Mouse (Mus musculus) forebrain, embryonic 16.5 days (tissue): Measurements from ENCODE around the gene Zfp626. TPM values are rescaled to one million over a fixed set of nuclear protein-coding genes. Genes with fewer than 3 reads are reported as not detected.
A peak's percentile ranks its signal among the peaks of the same experiment; 100 is the strongest.
"Not testable (repeated sequence)": the region's sequence is repeated elsewhere in the genome, so short reads cannot be mapped to it uniquely, and the experiment has no call there.

Experiments used
- ATAC-seq: fragments of 200-750 bp; cut with Nextera tagmentation; 2 replicates; pipeline ENCODE4 v1.8.0; 2017; ENCODE audit warnings: mild to moderate bottlenecking, moderate library complexity
- H3K27ac ChIP-seq: fragments of 300-500 bp; sonication (generic); 2 replicates; pipeline ENCODE4 v1.5.1; 2014; ENCODE audit warnings: low read length, control low read depth
- H3K27me3 ChIP-seq: fragments of 300-500 bp; sonication (generic); replicated peaks from 2 replicates; pipeline ENCODE4 v1.6.1; 2014; ENCODE audit warnings: low read length; ENCODE audit not compliant: control insufficient read depth, insufficient read depth
- H3K36me3 ChIP-seq: fragments of 300-500 bp; sonication (generic); 2 replicates; pipeline ENCODE4 v1.6.1; 2014; ENCODE audit not compliant: control insufficient read depth, insufficient read depth
- H3K4me1 ChIP-seq: fragments of 300-500 bp; sonication (generic); replicated peaks from 2 replicates; pipeline ENCODE4 v1.6.1; 2014; ENCODE audit warnings: low read length; ENCODE audit not compliant: control insufficient read depth, insufficient read depth
- H3K4me2 ChIP-seq: fragments of 300-500 bp; sonication (generic); 2 replicates; pipeline ENCODE4 v1.6.1; 2014; ENCODE audit warnings: mild to moderate bottlenecking, low read length, control low read depth
- H3K4me3 ChIP-seq: fragments of 300-500 bp; sonication (generic); replicated peaks from 2 replicates; pipeline ENCODE4 v1.5.1; 2014; ENCODE audit warnings: mild to moderate bottlenecking, low read length, control low read depth
- H3K9ac ChIP-seq: fragments of 300-500 bp; sonication (generic); replicated peaks from 2 replicates; pipeline ENCODE4 v1.6.1; 2014; ENCODE audit warnings: low read depth, low read length, control low read depth
- H3K9me3 ChIP-seq: fragments of 300-500 bp; sonication (generic); 2 replicates; pipeline ENCODE4 v1.6.1; 2016; ENCODE audit warnings: low read length; ENCODE audit not compliant: control insufficient read depth
- WGBS: fragments of 180-500 bp; shearing (Covaris S2); extraction: QIAGEN DNeasy Blood & Tissue Kit; methylation state at CpG from one replicate; pipeline ENCODE4 v1.1.7; 2014; 5-methylcytosine and 5-hydroxymethylcytosine counted together
- polyA plus RNA-seq: library from polyadenylated mRNA; unstranded; fragments of >200 nt; fragmentation: Nextera tagmentation; extraction: Ambion mirVana; gene quantifications from 2 replicates; pipeline ENCODE4 v1.2.1, GENCODE M21; 2015

The Zfp626 gene
- 2.4 and 2.7 TPM in 2 replicates for polyA plus RNA-seq

DNA sequence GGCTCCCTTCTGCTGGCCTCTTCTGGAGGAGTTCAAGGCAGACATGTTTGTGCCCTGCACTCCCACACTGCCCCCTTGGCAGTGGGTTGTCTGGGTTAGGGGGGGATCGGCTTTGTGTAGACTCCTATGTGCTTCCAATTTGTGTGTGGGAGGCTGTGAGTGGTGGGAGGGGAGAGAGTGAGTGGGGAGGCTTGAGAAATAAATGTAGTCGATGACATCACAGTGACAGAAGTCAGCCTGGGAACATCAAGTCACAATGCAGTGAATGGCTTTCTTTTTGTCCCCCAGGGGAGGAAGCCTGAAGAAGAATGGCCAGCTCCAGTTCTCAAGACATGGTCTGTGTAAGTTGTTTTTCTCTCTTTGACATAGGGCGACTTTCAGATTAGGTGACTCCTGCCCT, at the start of gene Zfp626:
Zfp626 (plus strand) TSS at position 301 of the 400 bp plus-strand sequence.
- 86% methylated on average over 3 of the region's 3 CpGs for WGBS
- ATAC-seq = not testable (repeated sequence)

DNA sequence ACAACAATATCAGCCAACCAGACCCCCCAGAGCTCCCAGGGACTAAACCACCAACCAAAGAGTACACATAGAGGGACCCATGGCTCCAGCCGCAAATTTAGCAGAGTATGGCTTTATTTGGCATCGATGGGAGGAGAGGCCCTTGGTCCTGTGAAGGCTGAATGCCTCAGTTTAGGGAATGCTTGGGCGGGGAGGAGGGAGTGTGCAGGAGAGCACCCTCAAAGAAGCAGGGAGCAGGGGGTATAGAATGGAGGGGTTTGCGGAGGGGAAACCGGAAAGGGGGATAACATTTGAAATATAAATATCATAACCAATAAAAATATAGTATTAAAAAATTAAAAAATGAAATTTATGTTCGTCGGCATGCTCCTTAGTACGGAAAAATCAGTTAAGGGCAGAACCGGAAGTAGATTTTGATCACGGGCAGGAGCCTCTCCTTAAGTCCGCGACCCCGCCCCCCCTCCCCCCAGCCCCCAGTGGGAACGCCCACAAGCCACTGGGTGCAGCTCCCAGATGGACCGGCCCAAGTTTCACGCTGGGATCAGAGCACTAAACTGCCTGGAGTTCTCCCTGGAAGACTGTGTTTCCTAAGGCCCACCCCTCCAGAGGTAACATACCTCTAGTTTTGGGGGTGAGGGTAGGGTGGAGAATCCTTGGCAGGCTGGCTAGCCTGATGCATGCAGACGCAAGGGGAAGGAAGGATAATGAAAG, 41.7 kb upstream of the Zfp626 start:
- peak overlapping the region; percentile 36 for H3K4me3 ChIP-seq
- H3K4me1 ChIP-seq = peaks cover 6% of the 10 kb centered on the region; the same call in 1 of the 2 replicates
- no peaks in the 10 kb centered on the region for H3K27me3 ChIP-seq
- H3K9me3 ChIP-seq = no peaks in the 10 kb centered on the region
- no peaks in the 10 kb centered on the region for H3K36me3 ChIP-seq
- peak overlapping the region; percentile 53 for H3K4me2 ChIP-seq
- ATAC-seq = no peak
- 17% methylated on average over 17 of the region's 17 CpGs for WGBS
- peak overlapping the region; percentile 35; the same call in 1 of the 2 replicates for H3K9ac ChIP-seq
- H3K27ac ChIP-seq = no peak overlapping the region

More for the DNA sequence above, at the start of gene Zfp626:
- not testable (repeated sequence) for H3K9ac ChIP-seq, H3K36me3 ChIP-seq, H3K4me3 ChIP-seq, H3K4me2 ChIP-seq, H3K4me1 ChIP-seq, H3K27ac ChIP-seq, H3K9me3 ChIP-seq, H3K27me3 ChIP-seq

DNA sequence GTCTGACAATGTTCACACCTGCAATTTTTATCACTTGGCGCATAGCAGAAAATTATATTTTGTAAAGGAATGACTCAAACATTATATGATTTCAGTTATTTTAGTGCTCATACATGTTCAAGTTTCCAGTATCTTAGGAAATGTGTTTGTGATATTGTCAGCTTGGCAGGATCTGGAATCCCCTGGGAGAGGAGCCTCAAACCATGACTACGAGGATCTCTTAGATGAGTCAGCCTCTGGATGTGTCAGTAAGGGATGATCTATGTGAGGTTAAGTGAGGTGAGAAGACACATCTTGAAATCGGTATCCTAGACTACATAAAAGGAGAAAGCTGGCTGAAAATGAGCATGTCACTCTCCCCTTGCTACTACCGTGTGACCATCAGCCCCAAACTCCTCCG, 17.7 kb upstream of the Zfp626 start:
- H3K4me2 ChIP-seq = no peak overlapping the region
- WGBS = 90% methylated on average over 5 of the region's 5 CpGs

DNA sequence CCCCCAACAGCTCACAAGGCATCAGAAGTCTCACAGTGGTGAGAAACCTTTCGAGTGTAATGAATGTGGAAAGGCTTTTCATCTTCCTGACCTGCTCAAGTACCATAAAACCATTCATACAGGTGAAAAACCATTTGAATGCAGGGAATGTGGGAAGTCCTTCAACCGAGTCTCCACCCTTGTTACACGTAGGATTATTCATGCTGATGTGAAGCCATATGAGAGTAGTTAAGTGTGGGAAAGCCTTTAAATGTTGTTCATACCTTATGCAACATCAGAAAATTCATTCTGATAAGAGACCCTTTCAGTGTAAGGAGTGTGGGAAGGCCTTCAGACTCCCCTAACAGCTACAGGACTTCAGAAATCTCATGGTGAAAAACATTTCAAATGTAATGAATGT, 13.1 kb upstream of the Zfp626 start:
- not testable (repeated sequence) for H3K27me3 ChIP-seq, H3K4me3 ChIP-seq, H3K36me3 ChIP-seq, H3K27ac ChIP-seq, H3K4me2 ChIP-seq, H3K4me1 ChIP-seq, H3K9ac ChIP-seq, ATAC-seq, H3K9me3 ChIP-seq
- 30% methylated on average over 2 of the region's 3 CpGs for WGBS

More for the DNA sequence above, 17.7 kb upstream of the Zfp626 start:
- no peaks in the 10 kb centered on the region for H3K27me3 ChIP-seq
- no peak overlapping the region for H3K27ac ChIP-seq
- peaks cover 7% of the 10 kb centered on the region for H3K9me3 ChIP-seq
- H3K9ac ChIP-seq = no peak overlapping the region
- no peak overlapping the region for H3K4me3 ChIP-seq
- H3K36me3 ChIP-seq = no peaks in the 10 kb centered on the region
- no peak for ATAC-seq
- no peaks in the 10 kb centered on the region for H3K4me1 ChIP-seq

DNA sequence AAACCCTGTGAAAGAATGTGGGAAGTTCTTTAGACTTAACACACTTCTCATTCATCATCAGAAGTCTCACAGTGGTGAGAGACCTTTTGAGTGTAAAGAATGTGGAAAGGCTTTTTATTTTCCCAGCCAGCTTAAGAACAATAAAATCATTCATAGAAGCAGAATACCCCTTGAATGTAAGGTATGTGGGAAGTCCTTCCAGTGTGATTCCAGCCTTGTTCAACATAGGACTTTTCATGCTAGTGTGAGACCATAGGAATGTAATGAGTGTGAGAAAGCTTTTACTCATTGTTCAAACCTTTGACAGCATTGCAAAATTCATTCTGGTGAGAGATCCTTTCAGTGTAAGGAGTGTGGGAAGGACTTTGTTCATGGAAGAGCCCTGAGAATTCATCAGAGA, 12.4 kb upstream of the Zfp626 start:
- no peak overlapping the region for H3K27ac ChIP-seq
- no peaks in the 10 kb centered on the region for H3K36me3 ChIP-seq
- ATAC-seq = no peak
- no peak overlapping the region for H3K4me3 ChIP-seq
- H3K4me1 ChIP-seq = peaks cover 6% of the 10 kb centered on the region; the same call in 1 of the 2 replicates
- H3K27me3 ChIP-seq = no peaks in the 10 kb centered on the region
- no peak overlapping the region for H3K9ac ChIP-seq
- no peaks in the 10 kb centered on the region for H3K9me3 ChIP-seq
- no peak overlapping the region for H3K4me2 ChIP-seq

DNA sequence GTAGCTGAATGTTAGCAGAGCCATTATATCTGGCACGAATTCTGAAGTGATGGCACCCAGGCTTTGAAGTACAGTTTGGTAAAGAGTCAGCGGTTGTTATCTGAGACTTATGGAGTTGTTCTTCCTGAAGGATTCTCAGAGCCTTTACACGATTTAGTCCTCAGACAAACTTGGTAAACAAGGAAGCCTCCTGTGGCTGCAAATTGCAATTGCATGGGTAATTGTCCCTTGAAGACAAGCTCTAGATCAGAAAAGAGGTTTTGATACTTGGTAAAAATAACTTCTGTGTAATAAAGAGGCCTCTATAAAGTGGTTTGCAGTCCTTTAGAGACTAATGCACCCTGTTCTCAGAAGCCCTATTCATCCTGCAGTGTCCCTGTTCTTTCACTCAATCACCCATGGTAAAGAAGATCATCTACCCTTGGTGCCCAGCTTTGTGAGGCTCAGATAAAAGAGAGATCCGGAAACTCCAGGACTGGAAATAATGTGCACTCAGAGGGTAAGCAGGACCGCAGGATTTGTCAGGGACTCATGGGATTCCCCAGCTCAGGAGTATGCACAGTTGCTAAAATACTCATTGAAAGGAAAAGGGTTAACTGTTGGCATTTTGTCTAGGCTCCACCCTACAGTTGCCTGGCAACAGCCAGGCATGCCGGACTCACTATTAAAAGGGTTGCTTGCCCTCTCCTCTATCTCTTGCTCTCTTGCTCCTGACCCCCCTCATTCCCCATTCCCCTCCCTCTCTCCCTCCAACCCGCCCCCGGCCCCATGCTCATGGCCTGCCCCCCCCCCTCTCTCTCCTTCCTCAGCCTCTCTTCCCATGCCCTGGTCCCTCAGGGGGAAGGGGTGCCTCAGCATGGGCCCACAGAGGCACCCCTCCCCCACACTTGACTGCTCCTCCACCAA, 8.8 kb upstream of the Zfp626 start:
- peak; percentile 58 for ATAC-seq
- H3K27ac ChIP-seq = peak overlapping the region; percentile 23; the same call in 1 of the 2 replicates
- H3K9ac ChIP-seq = no peak overlapping the region
- whole genome bisulfite sequencing = 16% methylated on average over 8 of the region's 8 CpGs
- peaks cover 6% of the 10 kb centered on the region; the same call in 1 of the 2 replicates for H3K4me1 ChIP-seq
- no peak overlapping the region for H3K4me3 ChIP-seq
- H3K4me2 ChIP-seq = no peak overlapping the region
- no peaks in the 10 kb centered on the region for H3K27me3 ChIP-seq
- no peaks in the 10 kb centered on the region for H3K9me3 ChIP-seq
- no peaks in the 10 kb centered on the region for H3K36me3 ChIP-seq

DNA sequence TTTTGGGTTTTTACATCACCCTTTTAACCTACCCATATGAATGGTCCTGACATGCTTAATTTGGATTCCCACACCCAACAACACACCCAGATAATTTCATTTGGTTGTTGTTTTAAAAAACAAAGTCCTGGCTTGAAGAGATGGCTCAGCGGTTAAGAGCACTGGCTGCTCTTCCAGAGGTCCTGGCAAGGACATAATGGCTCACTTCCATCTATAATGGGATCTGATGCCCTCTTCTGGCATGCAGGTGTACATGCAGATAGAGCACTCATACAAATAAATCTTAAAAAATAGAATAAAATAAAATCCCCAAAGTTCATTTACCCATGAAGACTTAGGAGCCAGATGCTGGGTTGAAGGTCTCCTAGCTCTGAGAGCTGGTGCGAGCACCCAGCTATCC, 5.9 kb upstream of the Zfp626 start:
- no peaks in the 10 kb centered on the region for H3K27me3 ChIP-seq

DNA sequence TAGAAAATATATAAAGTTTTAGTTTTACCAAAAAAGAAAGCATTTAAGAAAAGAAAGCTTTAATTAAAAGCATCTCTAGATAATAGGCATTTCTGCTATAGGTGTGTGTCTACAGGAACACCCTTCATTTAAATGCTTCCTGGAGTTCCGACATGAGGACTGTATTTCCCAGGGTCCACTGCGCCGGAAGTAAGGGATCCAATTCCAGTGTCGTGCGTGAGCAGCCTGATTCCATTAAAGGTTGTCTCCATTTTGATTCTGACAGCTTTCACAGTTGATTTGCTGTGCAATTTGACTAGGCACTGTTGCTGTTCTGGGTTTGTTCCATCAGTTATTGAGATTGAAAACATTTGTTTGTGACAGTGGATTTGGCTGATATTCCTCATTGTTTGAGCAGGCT, 4.0 kb upstream of the Zfp626 start:
- peaks cover 15% of the 10 kb centered on the region for H3K4me1 ChIP-seq
- H3K4me3 ChIP-seq = no peak overlapping the region
- no peak overlapping the region for H3K27ac ChIP-seq
- H3K9ac ChIP-seq = no peak overlapping the region
- no peaks in the 10 kb centered on the region for H3K27me3 ChIP-seq
- H3K4me2 ChIP-seq = no peak overlapping the region
- H3K9me3 ChIP-seq = no peaks in the 10 kb centered on the region
- ATAC-seq = no peak
- no peaks in the 10 kb centered on the region for H3K36me3 ChIP-seq
- 68% methylated on average over 5 of the region's 5 CpGs for WGBS

More for the DNA sequence above, 5.9 kb upstream of the Zfp626 start:
- Histone ChIP-seq H3K4me3 (no peak overlapping the region), H3K9ac (no peak overlapping the region), H3K4me2 (no peak overlapping the region), H3K27ac (no peak overlapping the region), H3K4me1 (peaks cover 15% of the 10 kb centered on the region), H3K9me3 (no peaks in the 10 kb centered on the region), H3K36me3 (no peaks in the 10 kb centered on the region)
- WGBS = 50% methylated on average over 2 of the region's 2 CpGs
- no peak for ATAC-seq

DNA sequence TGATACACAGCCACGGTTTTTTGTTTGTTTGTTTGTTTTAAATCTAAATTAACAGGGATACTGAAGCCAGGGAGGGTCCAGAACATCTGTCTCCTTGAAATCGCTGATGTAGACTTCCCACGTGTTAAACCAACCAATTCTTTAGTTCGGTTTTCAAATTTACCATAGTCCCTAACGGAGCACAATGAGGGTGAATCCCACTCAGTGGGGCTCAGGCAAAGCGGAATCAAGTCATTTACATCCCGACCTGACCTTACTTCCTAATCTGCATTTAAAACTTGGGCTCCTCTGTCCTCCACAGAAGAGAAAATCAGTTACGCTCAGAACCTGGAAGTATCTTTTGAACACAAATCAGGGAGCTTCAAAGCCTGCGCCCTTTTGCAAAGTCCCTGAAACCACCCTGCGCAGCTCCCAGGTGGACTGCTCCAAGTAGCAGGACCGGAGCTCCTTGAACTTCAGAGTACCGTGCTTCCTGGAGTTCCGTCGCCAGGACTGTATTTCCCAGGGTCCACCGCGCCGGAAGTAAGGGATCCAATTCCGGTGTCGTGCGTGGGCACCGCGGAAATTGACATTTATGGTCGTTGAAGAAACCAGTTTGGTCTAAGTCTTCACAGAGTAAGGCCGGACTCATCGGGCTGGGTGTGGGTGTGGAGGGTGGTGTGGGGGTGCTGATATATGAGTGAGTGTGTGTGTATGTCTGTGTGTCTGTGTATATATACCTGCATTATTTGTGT, 2.5 kb upstream of the Zfp626 start:
- Histone ChIP-seq H3K4me1 (peaks cover 8% of the 10 kb centered on the region), H3K4me2 (peak overlapping the region; percentile 92), H3K27ac (no peak overlapping the region), H3K36me3 (peaks cover 4% of the 10 kb centered on the region; the same call in 1 of the 2 replicates), H3K27me3 (no peaks in the 10 kb centered on the region), H3K9me3 (no peaks in the 10 kb centered on the region), H3K9ac (peak overlapping the region; percentile 54), H3K4me3 (peak overlapping the region; percentile 55)
- peak; percentile 96 for ATAC-seq
- under 1% methylated on average over 25 of the region's 25 CpGs for WGBS
